23 mouse cellular contexts compared by ENCODE assay signal in the genomic region with DNA sequence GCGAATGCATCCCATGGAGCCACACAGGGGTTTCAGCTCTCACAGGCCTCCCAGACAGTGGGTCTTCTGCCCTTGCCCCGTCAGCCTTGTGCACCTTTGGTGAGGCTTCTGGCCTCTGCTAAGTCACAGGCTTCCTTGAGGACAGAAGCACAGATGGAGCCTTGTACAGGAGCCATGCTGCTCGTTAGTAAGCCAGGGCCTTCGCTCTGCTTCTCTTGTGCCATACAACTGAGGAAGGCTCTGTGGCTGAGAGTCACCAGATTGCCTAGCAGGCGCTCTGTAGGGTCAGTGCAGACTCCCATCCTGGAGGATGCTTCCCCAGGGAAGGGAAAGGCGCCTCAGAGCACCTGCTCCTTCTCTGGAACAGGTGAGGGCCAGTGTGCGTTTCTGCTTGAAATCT. TPM values are rescaled to one million over a fixed set of nuclear protein-coding genes. Genes with fewer than 3 reads are reported as not detected.
DNase-seq lines count a peak whose midpoint lies in the region; ATAC-seq and TF ChIP-seq lines count a peak whose summit lies in the region.
"Had no signal": no experiment of that assay in that cellular context is flagged by ENCODE, and none has a peak within 500 bp of the region (broad histone marks: within the 10 kb centered on the region; RNA-seq: fewer than 3 reads in every experiment).

No protein-coding gene starts in this region.

- peaks cover 32% of the 10 kb centered on the region for H3K36me3 ChIP-seq in embryonic facial prominence, embryonic 12.5 days
- H3K36me3 ChIP-seq in embryonic facial prominence, embryonic 10.5 days (replicated peaks): peaks cover 51% of the 10 kb centered on the region
- peaks cover 42% of the 10 kb centered on the region for H3K36me3 ChIP-seq in heart, postnatal 0 days (replicated peaks; ENCODE audit: control insufficient read depth, insufficient read depth, low read length)
- H3K36me3 ChIP-seq in midbrain, embryonic 13.5 days: peaks cover 75% of the 10 kb centered on the region
- peaks cover 58% of the 10 kb centered on the region for H3K36me3 ChIP-seq in midbrain, postnatal 0 days (ENCODE audit: insufficient read depth, low read length)

- H3K9me3 ChIP-seq in embryonic facial prominence, embryonic 12.5 days: no peaks in the 10 kb centered on the region
- H3K9me3 ChIP-seq in embryonic facial prominence, embryonic 10.5 days: no peaks in the 10 kb centered on the region
- no peaks in the 10 kb centered on the region for H3K9me3 ChIP-seq in heart, postnatal 0 days (replicated peaks; ENCODE audit: control insufficient read depth, low read length)
- no peaks in the 10 kb centered on the region for H3K9me3 ChIP-seq in midbrain, embryonic 13.5 days
- no peaks in the 10 kb centered on the region for H3K9me3 ChIP-seq in midbrain, postnatal 0 days (ENCODE audit: low read length)
- H3K9me3 ChIP-seq: heart, embryonic 13.5 days; kidney, embryonic 15.5 days; limb, embryonic 13.5 days; liver, embryonic 13.5 days had no signal

- DNase-seq in embryonic facial prominence, embryonic 10.5 days (ENCODE audit: low spot score): no peak
- DNase-seq in heart, postnatal 0 days (ENCODE audit: low spot score): no peak
- no peak for DNase-seq in heart, postnatal 14 days
- no peak for DNase-seq in midbrain, postnatal 0 days (ENCODE audit: low spot score)
- DNase-seq in adrenal gland, postnatal 14 days: no peak
- DNase-seq: cerebellum, adult 9-10 months; heart, postnatal 36 days; kidney, adult 11 months; kidney, postnatal 36 days; liver, embryonic 13.5 days; lung, adult 2 months; lung, postnatal 14 days; right cerebral cortex, adult 18-20 months; right cerebral cortex, postnatal 4 days; thymus, postnatal 36 days had no signal

- intact Hi-C loops in heart, postnatal 14 days (cut with DNase I): no loop called here

- H3K4me1 ChIP-seq in embryonic facial prominence, embryonic 12.5 days: no peaks in the 10 kb centered on the region
- H3K4me1 ChIP-seq in embryonic facial prominence, embryonic 10.5 days: no peaks in the 10 kb centered on the region
- H3K4me1 ChIP-seq in heart, postnatal 0 days (ENCODE audit: control insufficient read depth, insufficient read depth): peaks cover 8% of the 10 kb centered on the region; the same call in 1 of the 2 replicates
- peaks cover 11% of the 10 kb centered on the region; the same call in 1 of the 2 replicates for H3K4me1 ChIP-seq in midbrain, embryonic 13.5 days (replicated peaks)
- no peaks in the 10 kb centered on the region for H3K4me1 ChIP-seq in midbrain, postnatal 0 days (ENCODE audit: insufficient read depth, low read length)
- H3K4me1 ChIP-seq: limb, embryonic 13.5 days had no signal

- H3K27ac ChIP-seq in embryonic facial prominence, embryonic 12.5 days: no peak overlapping the region
- no peak overlapping the region for H3K27ac ChIP-seq in embryonic facial prominence, embryonic 10.5 days (replicated peaks)
- peak overlapping the region; percentile 20; the same call in 1 of the 2 replicates for H3K27ac ChIP-seq in heart, postnatal 0 days (ENCODE audit: low read depth)
- H3K27ac ChIP-seq in midbrain, embryonic 13.5 days: no peak overlapping the region
- H3K27ac ChIP-seq in midbrain, postnatal 0 days (ENCODE audit: low read depth, low read length): no peak overlapping the region
- H3K27ac ChIP-seq: heart, embryonic 13.5 days; kidney, embryonic 15.5 days; limb, embryonic 13.5 days; liver, embryonic 13.5 days had no signal

- ATAC-seq in embryonic facial prominence, embryonic 12.5 days (ENCODE audit: insufficient number of reproducible peaks, insufficient read depth, low FRiP score, low TSS enrichment): 0 out of 2 replicates have a peak, but pooled peaks have one; percentile 45
- no peak for ATAC-seq in heart, postnatal 0 days (ENCODE audit: insufficient read depth, low read depth)
- ATAC-seq in midbrain, embryonic 13.5 days: no peak
- no peak for ATAC-seq in midbrain, postnatal 0 days (ENCODE audit: low FRiP score)
- ATAC-seq in erythroid progenitor cell, adult 5-6 weeks (replicated peaks; ENCODE audit: low FRiP score, poor library complexity, severe bottlenecking): no peak
- ATAC-seq: CD4-positive, CD25-positive, alpha-beta regulatory T cell, adult 4 months; midbrain, embryonic 16.5 days had no signal

- 80% methylated on average over 7 of the region's 7 CpGs for WGBS in embryonic facial prominence, embryonic 12.5 days
- WGBS in embryonic facial prominence, embryonic 10.5 days: 84% methylated on average over 7 of the region's 7 CpGs
- WGBS in heart, postnatal 0 days: 86% methylated on average over 7 of the region's 7 CpGs
- 72% methylated on average over 7 of the region's 7 CpGs for WGBS in midbrain, embryonic 13.5 days
- WGBS in midbrain, postnatal 0 days: 81% methylated on average over 7 of the region's 7 CpGs

- no peak overlapping the region for H3K4me2 ChIP-seq in embryonic facial prominence, embryonic 12.5 days (replicated peaks)
- no peak overlapping the region for H3K4me2 ChIP-seq in heart, postnatal 0 days (ENCODE audit: low read depth, low read length)
- no peak overlapping the region for H3K4me2 ChIP-seq in midbrain, embryonic 13.5 days (replicated peaks)
- H3K4me2 ChIP-seq in midbrain, postnatal 0 days (ENCODE audit: low read depth, low read length, poor library complexity, severe bottlenecking): no peak overlapping the region
- H3K4me2 ChIP-seq: heart, embryonic 13.5 days; kidney, embryonic 15.5 days; limb, embryonic 13.5 days; liver, embryonic 13.5 days had no signal

- no peak for TF ChIP-seq EP300 in heart, postnatal 0 days (IDR thresholded peaks at IDR 0.05; ENCODE audit: low read depth)

- no peaks in the 10 kb centered on the region for H3K27me3 ChIP-seq in embryonic facial prominence, embryonic 12.5 days
- no peaks in the 10 kb centered on the region for H3K27me3 ChIP-seq in embryonic facial prominence, embryonic 10.5 days (replicated peaks; ENCODE audit: low read depth, poor library complexity, severe bottlenecking)
- no peaks in the 10 kb centered on the region for H3K27me3 ChIP-seq in heart, postnatal 0 days (ENCODE audit: control insufficient read depth, insufficient read depth, low read length)
- no peaks in the 10 kb centered on the region for H3K27me3 ChIP-seq in midbrain, embryonic 13.5 days
- H3K27me3 ChIP-seq in midbrain, postnatal 0 days (ENCODE audit: insufficient read depth, low read length): no peaks in the 10 kb centered on the region
- H3K27me3 ChIP-seq: heart, embryonic 13.5 days; kidney, embryonic 15.5 days; limb, embryonic 13.5 days; liver, embryonic 13.5 days had no signal

- TF ChIP-seq CTCF in heart, postnatal 0 days (IDR thresholded peaks at IDR 0.05; ENCODE audit: low read depth): no peak
- TF ChIP-seq CTCF in midbrain, postnatal 0 days (IDR thresholded peaks at IDR 0.05): no peak

- H3K9ac ChIP-seq in embryonic facial prominence, embryonic 12.5 days: no peak overlapping the region
- H3K9ac ChIP-seq in heart, postnatal 0 days (replicated peaks; ENCODE audit: low read depth, low read length): no peak overlapping the region
- 0 out of 2 replicates have a peak overlapping the region, but pooled peaks have one; percentile 7 for H3K9ac ChIP-seq in midbrain, embryonic 13.5 days (replicated peaks)
- no peak overlapping the region for H3K9ac ChIP-seq in midbrain, postnatal 0 days (replicated peaks; ENCODE audit: low read length, poor library complexity, severe bottlenecking)
- H3K9ac ChIP-seq: heart, embryonic 13.5 days; kidney, embryonic 15.5 days; limb, embryonic 13.5 days; liver, embryonic 13.5 days had no signal

- no peak overlapping the region for H3K4me3 ChIP-seq in embryonic facial prominence, embryonic 12.5 days
- H3K4me3 ChIP-seq in embryonic facial prominence, embryonic 10.5 days: no peak overlapping the region
- H3K4me3 ChIP-seq in heart, postnatal 0 days (ENCODE audit: low read depth, low read length): no peak overlapping the region
- H3K4me3 ChIP-seq in midbrain, embryonic 13.5 days (replicated peaks): no peak overlapping the region
- no peak overlapping the region for H3K4me3 ChIP-seq in midbrain, postnatal 0 days (ENCODE audit: low read depth, low read length)
- H3K4me3 ChIP-seq: heart, embryonic 13.5 days; kidney, embryonic 15.5 days; limb, embryonic 13.5 days; liver, embryonic 13.5 days had no signal

RNA-seq across cellular contexts. Expression of gene Vps35l, which starts 36.0 kb away (rescaled TPM):
- polyA plus RNA-seq in embryonic facial prominence, embryonic 12.5 days (2016; fragmentation: Nextera tagmentation; extraction: Ambion mirVana): 76.5 and 81.1 TPM in 2 replicates
- polyA plus RNA-seq in embryonic facial prominence, embryonic 10.5 days (2016; fragmentation: Nextera tagmentation; extraction: Ambion mirVana): 69.1 and 70.0 TPM in 2 replicates
- total RNA-seq in heart, postnatal 0 days (2014; rRNA removed; ENCODE audit: low replicate concordance): 43.4 and 63.8 TPM in 2 replicates
- polyA plus RNA-seq in heart, postnatal 0 days (2015; fragmentation: Nextera tagmentation; extraction: Ambion mirVana): 39.7 and 41.0 TPM in 2 replicates
- 10 to 100 TPM; 28.2 TPM for total RNA-seq in heart, postnatal 14 days (2021)
- 94.0 and 97.5 TPM in 2 replicates for polyA plus RNA-seq in midbrain, embryonic 13.5 days (2015; fragmentation: Nextera tagmentation; extraction: Ambion mirVana)
- total RNA-seq in midbrain, postnatal 0 days (2014; rRNA removed): 105 and 114 TPM in 2 replicates
- 89.4 and 93.2 TPM in 2 replicates for polyA plus RNA-seq in midbrain, postnatal 0 days (2015; fragmentation: Nextera tagmentation; extraction: Ambion mirVana)
- 52.4 and 62.7 TPM in 2 replicates for total RNA-seq in adrenal gland, postnatal 14 days (2021)
- total RNA-seq in erythroid progenitor cell, adult 5-6 weeks (2015; ENCODE audit: low replicate concordance): 21.3 and 61.6 TPM in 2 replicates
- total RNA-seq in erythroid progenitor cell, adult 5-6 weeks (2017; ENCODE audit: low replicate concordance): 42.4 and 42.9 TPM in 2 replicates
